Mouse (Mus musculus) liver, embryonic 14.5 days (tissue): ENCODE measurements around the gene Tpst2.

Experiments
- CTCF ChIP-seq: IDR thresholded peaks from 2 replicates; pipeline ENCODE4 v1.5.1; 2016; ENCODE audit warnings: antibody characterized with exemption, low read depth, control low read depth
- EP300 ChIP-seq: IDR thresholded peaks from 2 replicates; pipeline ENCODE4 v1.6.1; 2016; ENCODE audit warnings: antibody characterized with exemption, low read depth

- TF ChIP-seq CTCF (no peak), EP300 (no peak)
Observed at GRCm38 (mm10) chr5:112244890-112245615, 31.4 kb upstream of the Tpst2 start.
